Mouse (Mus musculus) ovary, postnatal 10 days (tissue): ENCODE results near the gene Scamp3.
"Not testable (repeated sequence)": the region's sequence is repeated elsewhere in the genome, so short reads cannot be mapped to it uniquely, and the experiment has no call there.

Experiments
- DNase-seq: peaks from one replicate; pipeline ENCODE4 v3.0.0; 2022; ENCODE audit warnings: low spot score

Gene Scamp3

GRCm38 (mm10) chr3:89199839-89200238 is 22.6 kb downstream of the Scamp3 start:
- no peak for DNase-seq

GRCm38 (mm10) chr3:89202253-89203141 is 25.2 kb downstream of the Scamp3 start, which contains the start of gene Gba:
Gba (plus strand) TSS chr3:89202928.
- peak; percentile 72 for DNase-seq

- no peak for DNase-seq
These were observed 25.9 kb downstream of the Scamp3 start for GRCm38 (mm10) chr3:89203142-89203514.

- DNase-seq, result no peak
These were observed 28.8 kb downstream of the Scamp3 start for GRCm38 (mm10) chr3:89206079-89206478.

GRCm38 (mm10) chr3:89206695-89207094 is 29.4 kb downstream of the Scamp3 start:
- no peak for DNase-seq

GRCm38 (mm10) chr3:89208075-89208657 is 30.9 kb downstream of the Scamp3 start:
- no peak for DNase-seq

GRCm38 (mm10) chr3:89208736-89209135 is 31.5 kb downstream of the Scamp3 start:
- DNase-seq, result no peak

GRCm38 (mm10) chr3:89209731-89210130 is 32.5 kb downstream of the Scamp3 start:
- no peak for DNase-seq

- DNase-seq, result no peak
These were observed 32.9 kb downstream of the Scamp3 start for GRCm38 (mm10) chr3:89210162-89210561.

GRCm38 (mm10) chr3:89210731-89211130 is 33.5 kb downstream of the Scamp3 start:
- no peak for DNase-seq

- DNase-seq, result peak; percentile 83
These were observed 36.7 kb downstream of the Scamp3 start for GRCm38 (mm10) chr3:89213803-89214530.

GRCm38 (mm10) chr3:89214681-89215411 is 37.6 kb downstream of the Scamp3 start, which contains the start of gene Thbs3:
Thbs3 (plus strand) TSS chr3:89215180.
- no peak for DNase-seq

- DNase-seq, result peak; percentile 68
These were observed 38.6 kb downstream of the Scamp3 start for GRCm38 (mm10) chr3:89215853-89216252.

- DNase-seq, result not testable (repeated sequence)
These were observed 39.1 kb downstream of the Scamp3 start for GRCm38 (mm10) chr3:89216407-89216806.

GRCm38 (mm10) chr3:89218271-89218670 is 41.0 kb downstream of the Scamp3 start:
- no peak for DNase-seq

- DNase-seq, result no peak
These were observed 42.3 kb downstream of the Scamp3 start for GRCm38 (mm10) chr3:89219546-89219945.

GRCm38 (mm10) chr3:89221167-89221566 is 43.9 kb downstream of the Scamp3 start:
- DNase-seq, result no peak

GRCm38 (mm10) chr3:89224796-89225195 is 47.5 kb downstream of the Scamp3 start:
- no peak for DNase-seq

- no peak for DNase-seq
These were observed 48.1 kb downstream of the Scamp3 start for GRCm38 (mm10) chr3:89225321-89225815.

GRCm38 (mm10) chr3:89225918-89226317 is 48.6 kb downstream of the Scamp3 start:
- no peak for DNase-seq

GRCm38 (mm10) chr3:89226361-89226760 is 49.1 kb downstream of the Scamp3 start:
- DNase-seq, result no peak

GRCm38 (mm10) chr3:89226900-89227299 is 49.6 kb downstream of the Scamp3 start, which contains the start of gene Mtx1:
Mtx1 (minus strand) TSS chr3:89227088.
- no peak for DNase-seq
